Mouse (Mus musculus) adipocyte (in vitro differentiated cells): ENCODE measurements around the gene Adgrf3.
A peak's percentile ranks its signal among the peaks of the same experiment; 100 is the strongest.
"Not testable (repeated sequence)": the region's sequence is repeated elsewhere in the genome, so short reads cannot be mapped to it uniquely, and the experiment has no call there.

Experiments
- DNase-seq: peaks from one replicate; pipeline ENCODE4 v3.0.0-alpha.2; 2016; ENCODE audit warnings: low spot score

Gene Adgrf3

DNA sequence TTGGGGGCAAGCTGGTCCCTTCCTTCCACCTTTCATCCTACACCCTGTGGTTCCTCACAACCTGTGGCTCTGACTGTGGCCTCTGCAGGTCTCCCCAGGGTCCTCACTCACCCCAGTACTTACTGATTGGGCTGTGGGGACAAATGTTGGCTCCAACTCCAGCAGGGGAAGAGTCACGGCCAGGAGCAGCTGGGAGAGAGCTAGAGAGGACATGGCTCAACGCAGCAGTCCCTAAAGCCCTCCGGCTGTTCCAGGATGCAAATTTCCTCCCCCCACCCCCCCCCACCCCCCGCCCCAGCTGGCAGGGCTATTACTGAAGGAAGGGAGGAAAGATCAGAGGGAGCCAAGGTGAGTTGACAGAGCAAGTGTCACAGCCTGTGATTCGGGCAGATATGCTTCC, at the start of gene Adgrf3:
TSS of gene Adgrf3 (minus strand) at position 230 of the 400 bp plus-strand sequence.
- no peak for DNase-seq

DNA sequence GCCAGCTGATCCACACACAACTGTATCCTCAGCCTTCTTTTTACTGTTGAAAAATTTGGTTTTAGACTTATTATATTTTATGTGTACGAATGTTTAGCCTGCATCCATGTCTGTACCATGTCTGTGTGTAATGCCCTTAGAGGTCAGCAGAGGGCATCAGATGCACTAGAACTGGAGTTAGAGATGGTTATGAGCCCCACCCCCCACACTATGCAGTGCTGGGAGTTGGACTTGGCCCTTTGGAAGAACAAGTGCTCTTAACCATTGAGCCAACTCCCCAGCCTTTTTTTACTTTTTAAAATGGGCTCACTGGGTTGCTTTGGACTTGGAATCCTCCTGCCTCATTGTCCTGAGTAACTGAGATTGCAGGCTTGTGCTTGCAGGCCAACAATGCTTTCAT, 42.1 kb upstream of the Adgrf3 start:
- no peak for DNase-seq

DNA sequence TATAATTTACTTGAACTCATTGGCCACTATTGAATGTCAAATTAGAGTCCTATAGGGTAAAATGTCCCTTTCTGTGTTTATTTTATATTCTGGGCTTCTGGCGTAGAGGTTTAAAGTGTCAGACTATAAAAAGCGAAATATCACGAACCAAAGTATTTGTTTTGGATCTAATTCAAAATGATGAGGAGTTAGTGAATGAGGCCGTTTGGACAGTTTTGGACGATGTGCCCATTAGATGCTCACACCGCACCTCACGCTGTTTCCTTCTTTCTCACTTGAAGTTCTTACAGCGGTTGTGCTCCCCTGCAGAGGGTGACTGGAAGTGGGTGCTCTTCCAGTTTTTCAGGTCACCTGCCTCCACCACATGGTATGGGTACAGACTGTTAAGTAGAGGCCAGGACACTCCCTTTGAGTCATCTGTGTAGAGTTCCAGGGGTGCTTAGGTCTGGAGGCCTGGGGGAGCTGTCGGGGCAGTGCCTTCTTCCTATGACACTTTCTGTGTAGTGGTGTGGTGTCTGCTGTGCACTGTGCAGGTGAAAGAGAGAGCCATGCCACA, 40.4 kb upstream of the Adgrf3 start:
- no peak for DNase-seq

DNA sequence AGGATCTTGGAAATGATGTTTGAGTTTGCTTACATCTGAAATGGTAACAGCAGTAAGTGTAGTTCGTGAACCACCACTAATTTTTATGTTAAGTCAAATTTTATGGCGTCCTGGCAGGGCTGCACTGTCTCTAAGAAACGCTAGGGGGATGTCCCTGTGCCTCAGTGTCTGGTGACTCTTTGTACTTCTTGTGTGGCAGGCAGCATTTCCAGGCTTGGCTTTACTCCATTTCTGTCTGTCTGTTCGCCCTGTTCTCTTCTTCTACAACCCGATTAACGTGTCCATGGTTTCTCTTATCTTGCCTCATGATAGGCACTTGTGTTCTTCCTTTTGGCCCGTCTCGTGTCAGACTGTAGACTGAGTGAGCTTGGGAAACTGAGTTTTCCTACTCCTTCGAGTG, 38.2 kb upstream of the Adgrf3 start:
- peak; percentile 46 for DNase-seq

DNA sequence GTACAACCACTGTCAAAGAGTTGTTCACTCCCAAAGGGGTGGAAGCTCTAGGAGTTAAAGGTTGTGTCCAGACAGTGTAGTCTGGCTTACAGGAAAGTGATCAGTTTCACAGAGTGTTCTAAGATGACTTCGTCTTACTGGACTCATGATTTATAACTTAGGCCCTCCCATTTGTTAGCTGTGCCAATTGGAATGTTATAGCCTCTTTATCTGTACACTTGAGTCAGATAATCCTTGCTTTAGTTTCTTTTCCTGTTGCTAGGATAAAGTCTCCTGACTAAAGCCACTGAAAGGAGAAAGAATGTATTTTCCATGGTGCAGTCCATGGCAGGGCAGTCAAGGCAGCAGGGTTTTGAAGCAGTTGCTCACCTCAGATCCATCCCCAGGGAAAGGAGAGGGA, 36.9 kb upstream of the Adgrf3 start:
- peak; percentile 56 for DNase-seq

DNA sequence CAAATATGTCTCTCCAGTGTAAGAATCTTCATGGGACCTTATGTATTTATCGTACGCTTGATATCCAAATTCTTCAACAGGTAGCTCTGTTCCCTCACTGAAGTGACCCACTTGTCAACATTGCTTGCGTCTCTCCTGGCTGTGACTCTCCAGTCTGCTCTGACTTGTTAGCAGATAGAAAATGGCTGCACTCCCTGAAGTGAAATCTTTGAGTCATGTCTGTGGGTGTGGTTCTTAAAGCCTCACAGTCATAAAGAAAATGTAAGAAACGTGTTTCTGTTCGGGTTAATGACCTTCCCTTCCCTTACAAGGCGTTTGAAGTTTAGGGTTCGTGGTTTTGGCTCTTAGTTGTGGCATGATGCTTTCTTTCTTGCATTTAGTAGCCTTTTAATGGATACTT, 35.0 kb upstream of the Adgrf3 start:
- DNase-seq = no peak

- DNase-seq = no peak
Measured at GRCm38 (mm10) chr5:30238533-30238932, 33.0 kb upstream of the Adgrf3 start.

DNA sequence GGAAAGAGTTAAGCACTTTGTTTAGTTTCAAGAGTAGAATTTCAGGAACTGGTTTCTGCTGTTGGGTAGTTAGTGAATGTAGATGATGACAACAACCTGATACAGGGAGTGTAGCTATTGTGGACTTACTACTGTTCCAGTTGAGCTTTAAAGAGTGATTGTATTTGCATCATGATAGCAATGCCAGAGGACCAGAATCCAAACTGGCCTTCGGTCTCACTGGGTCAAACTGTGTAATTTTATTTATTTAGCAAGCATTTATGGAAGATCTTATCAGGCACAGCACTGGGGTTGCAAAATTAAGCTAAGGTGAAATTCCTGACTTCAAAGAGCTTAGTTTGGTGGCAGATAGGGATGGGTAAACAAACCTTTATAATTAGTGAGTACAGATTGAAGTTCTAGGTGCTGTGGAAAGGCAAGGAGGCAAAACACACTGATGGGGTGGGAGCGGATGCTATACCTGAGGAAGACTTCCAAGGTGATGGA, 30.2 kb upstream of the Adgrf3 start:
- no peak for DNase-seq

DNA sequence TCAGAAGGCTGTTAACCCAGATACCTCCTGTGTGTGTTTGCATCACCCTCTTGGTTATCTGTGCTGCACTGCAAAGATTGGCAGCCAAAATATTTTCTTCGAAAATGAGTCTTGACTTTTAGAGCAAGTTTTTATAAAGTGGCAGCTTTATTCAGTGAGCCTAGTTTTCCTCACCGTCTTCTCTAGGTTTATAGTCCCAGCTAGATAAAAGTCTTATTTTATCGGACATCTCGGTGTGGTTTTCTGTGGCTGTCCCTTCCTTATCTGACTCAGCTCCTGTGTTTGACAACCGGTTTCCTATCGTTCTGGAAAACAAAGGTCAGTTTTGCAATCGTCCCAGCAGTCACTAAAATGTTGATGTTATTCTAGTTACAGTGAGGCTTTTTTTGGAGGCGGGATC, 28.5 kb upstream of the Adgrf3 start:
- peak; percentile 56 for DNase-seq

GRCm38 (mm10) chr5:30233042-30233441, 27.5 kb upstream of the Adgrf3 start:
- peak; percentile 47 for DNase-seq

GRCm38 (mm10) chr5:30232271-30232971, 26.9 kb upstream of the Adgrf3 start, which contains the start of gene Selenoi:
Gene Selenoi, plus strand, starts transcription at chr5:30232581.
- DNase-seq = peak; percentile 99

- DNase-seq = no peak
Measured at GRCm38 (mm10) chr5:30231891-30232270, 26.4 kb upstream of the Adgrf3 start.

GRCm38 (mm10) chr5:30230901-30231300, 25.4 kb upstream of the Adgrf3 start:
- peak; percentile 38 for DNase-seq

- no peak for DNase-seq
Measured at GRCm38 (mm10) chr5:30222681-30223080, 17.2 kb upstream of the Adgrf3 start.

GRCm38 (mm10) chr5:30220666-30221065, 15.1 kb upstream of the Adgrf3 start:
- DNase-seq = no peak

DNA sequence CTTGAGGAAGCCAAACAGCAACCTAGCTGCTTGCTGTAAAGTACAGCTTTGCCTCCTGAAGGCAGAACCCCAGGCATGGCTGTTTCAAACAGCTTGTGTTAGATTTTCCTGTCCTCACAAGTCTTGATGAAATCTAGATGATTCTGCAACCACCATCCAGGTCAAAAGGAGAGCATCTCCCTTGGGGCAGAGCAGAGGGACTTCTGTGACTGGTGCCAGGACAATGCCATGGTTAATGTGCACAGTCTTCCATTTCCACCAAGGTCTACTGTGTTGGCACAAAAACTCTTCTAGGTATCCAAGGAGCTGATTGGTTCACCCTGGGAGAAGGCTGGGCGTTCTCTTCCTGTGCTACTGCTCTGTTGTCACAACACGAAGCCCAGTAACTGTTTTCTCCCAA, 14.2 kb upstream of the Adgrf3 start:
- peak; percentile 26 for DNase-seq

DNA sequence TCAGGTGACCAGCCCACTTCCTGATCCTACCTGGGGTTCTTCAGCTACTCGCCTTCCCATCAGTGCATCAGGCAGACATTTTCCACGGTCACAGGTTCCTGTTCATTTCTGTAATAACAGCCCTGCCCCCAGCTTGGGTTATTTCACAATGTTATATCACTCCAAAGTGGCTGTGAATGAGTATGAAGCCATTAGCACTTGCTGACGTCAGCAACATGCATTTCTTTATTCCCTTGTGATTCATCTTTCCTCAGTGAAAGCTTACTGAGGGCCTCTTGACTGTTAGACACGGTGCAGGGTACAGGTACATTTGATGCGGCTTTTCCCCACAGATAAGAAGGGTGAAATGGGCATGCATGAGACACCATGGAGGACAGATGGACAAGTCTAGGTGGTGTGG, 10.4 kb upstream of the Adgrf3 start:
- DNase-seq = no peak

DNA sequence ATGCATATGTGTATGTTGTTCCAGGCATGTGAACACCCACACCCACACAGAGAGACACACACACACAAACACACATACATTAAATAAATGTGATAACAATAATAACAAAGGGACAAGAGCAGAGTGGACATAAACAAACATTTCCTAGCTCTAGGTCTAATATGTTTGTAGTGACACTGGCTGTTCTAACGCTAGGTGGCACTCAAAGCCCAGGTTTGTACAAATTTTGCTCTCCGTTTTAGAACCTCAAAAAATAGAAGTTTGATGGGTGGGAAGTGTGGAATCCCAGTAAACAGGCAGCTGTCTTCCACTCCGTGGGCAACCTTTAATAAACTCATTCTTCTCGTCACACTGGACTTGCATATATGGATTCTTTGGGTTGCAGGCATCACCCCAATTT, 9.4 kb upstream of the Adgrf3 start:
- peak; percentile 78 for DNase-seq

- DNase-seq = not testable (repeated sequence)
Measured at GRCm38 (mm10) chr5:30210758-30211157, 5.2 kb upstream of the Adgrf3 start.

DNA sequence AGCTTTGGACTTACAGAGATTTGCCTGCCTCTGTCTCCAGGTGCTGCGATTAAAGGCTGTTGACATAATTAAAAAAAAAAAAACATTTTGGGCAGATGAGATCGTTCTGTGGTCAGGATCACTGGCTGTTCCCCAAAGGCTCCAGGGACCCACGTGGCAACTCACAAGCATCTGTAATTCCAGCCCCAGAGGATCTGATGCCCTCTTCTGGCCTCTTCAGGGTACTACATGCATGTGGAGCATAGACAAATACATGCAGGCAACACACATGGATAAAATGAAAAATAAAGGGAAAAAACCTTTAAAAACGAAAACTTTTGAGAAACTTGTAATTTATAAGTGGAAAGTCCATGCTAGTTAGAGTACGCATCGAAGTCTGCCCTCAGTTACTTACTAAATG, 1.8 kb upstream of the Adgrf3 start:
- DNase-seq = peak; percentile 33

DNA sequence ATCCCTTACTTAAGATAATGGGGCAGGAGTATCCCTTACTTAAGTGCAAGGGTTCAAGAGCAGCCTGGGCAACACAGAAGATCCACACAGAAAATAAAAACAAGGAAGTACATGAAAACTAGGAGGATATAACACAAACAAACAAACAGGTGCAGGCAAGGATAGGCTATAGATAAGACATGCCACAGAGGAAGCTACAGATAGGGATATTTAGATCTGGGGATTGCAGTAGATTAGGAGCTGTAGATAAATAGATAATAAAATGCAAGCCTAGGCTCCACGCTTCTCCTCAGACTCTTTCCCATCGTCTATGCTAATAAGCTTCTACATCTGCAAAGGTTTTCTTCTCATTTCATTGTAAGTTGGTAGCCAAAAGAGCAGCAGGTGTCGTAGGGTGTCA, 488 bp downstream of the Adgrf3 start:
- DNase-seq = no peak

DNA sequence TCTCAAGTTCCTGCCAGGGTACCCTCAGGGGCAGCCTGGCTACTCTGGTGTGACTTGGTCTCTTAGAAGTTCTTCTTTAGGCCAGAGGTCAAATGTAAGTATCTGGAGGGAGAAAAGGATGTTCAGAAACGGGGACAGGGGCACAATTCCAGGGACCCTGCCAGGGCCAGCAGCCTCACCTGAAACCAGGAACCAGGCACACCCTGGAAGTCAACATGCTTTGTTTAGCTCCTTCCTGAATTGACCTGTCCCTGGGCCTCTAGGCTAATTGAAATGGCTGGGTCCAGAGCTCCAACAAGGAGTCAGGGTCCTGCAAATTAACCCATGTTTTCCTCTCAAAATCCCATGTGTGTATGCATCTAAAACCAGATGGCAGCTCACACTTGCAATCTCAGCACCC, 1.1 kb downstream of the Adgrf3 start:
- DNase-seq = no peak

GRCm38 (mm10) chr5:30203216-30203885, 2.2 kb downstream of the Adgrf3 start:
- DNase-seq = no peak
